Mouse (Mus musculus) megakaryocyte, embryonic 14.5 days (primary cell): ENCODE data around the gene Chmp2a. TPM values are rescaled to one million over a fixed set of nuclear protein-coding genes. Genes with fewer than 3 reads are reported as not detected.

Experiments used
- H3K27me3 ChIP-seq: replicated peaks from 2 replicates; pipeline ENCODE3; 2012; ENCODE audit warnings: inconsistent platforms
- H3K36me3 ChIP-seq: replicated peaks from 2 replicates; pipeline ENCODE3; 2012; ENCODE audit warnings: low read length, inconsistent platforms, mixed read lengths
- H3K4me1 ChIP-seq: 2 replicates; pipeline ENCODE4 v1.6.1; 2012; ENCODE audit warnings: inconsistent platforms
- H3K4me3 ChIP-seq: replicated peaks from 2 replicates; pipeline ENCODE3; 2012; ENCODE audit warnings: moderate library complexity, mild to moderate bottlenecking, inconsistent platforms
- H3K9me3 ChIP-seq: 2 replicates; pipeline ENCODE4 v1.6.1; 2012; ENCODE audit warnings: inconsistent platforms
- FLI1 ChIP-seq: IDR thresholded peaks from 2 replicates; pipeline ENCODE4 v1.6.1; 2012; ENCODE audit warnings: low read length, inconsistent platforms, mixed read lengths
- GATA1 ChIP-seq: IDR thresholded peaks from 3 replicates; pipeline ENCODE4 v1.6.1; 2012; ENCODE audit warnings: mixed read lengths, low read length, inconsistent platforms, borderline replicate concordance
- polyA plus RNA-seq: library from polyadenylated mRNA; stranded (reverse); fragments of >175 nt; gene quantifications from 2 replicates; pipeline ENCODE4 v1.2.3, GENCODE M21; 2012; ENCODE audit warnings: low replicate concordance; ENCODE audit not compliant: insufficient read depth

Chmp2a gene
- polyA plus RNA-seq, 1 experiment, result 592 TPM

DNA sequence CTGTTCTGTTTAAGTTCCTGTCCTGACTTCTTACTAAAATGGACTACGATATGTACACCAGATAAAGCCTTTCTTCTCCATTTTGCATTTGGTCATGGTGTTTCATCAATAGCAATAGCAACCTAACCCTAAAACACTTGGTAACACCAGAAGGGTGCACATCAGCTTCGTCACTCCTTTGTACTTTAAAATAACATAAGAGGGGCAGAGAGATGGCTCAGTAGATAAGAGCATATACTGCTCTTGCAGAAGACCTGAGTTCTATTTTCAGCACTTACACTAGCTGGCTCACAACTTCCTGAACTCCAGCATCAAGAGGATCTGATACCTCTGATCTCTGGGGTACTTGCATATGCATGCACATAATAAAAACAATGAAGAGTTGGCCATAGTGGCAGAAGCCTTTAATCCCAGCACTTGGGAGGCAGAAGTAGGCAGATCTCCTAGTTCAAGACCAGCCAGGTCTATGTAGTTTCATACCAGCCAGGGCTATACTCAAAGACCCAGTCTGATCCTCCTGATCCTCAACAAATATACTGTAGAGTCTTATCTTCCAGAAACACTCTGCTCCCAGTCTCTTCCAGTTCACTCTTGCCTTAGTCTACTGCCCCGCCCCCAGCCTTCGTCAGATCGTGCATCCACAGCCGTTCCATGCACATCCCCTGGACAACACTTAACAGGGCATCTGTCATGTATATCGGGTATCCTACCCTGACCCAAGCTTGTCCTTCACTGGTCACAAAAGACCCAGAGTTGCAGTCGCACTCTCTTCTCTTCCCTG lies 47.0 kb downstream of the Chmp2a start:
- Histone ChIP-seq H3K9me3 (no peaks in the 10 kb centered on the region), H3K4me3 (no peak overlapping the region), H3K27me3 (peaks cover 5% of the 10 kb centered on the region), H3K4me1 (peaks cover 11% of the 10 kb centered on the region), H3K36me3 (peaks cover 6% of the 10 kb centered on the region)
- TF ChIP-seq GATA1 (no peak), FLI1 (no peak)

DNA sequence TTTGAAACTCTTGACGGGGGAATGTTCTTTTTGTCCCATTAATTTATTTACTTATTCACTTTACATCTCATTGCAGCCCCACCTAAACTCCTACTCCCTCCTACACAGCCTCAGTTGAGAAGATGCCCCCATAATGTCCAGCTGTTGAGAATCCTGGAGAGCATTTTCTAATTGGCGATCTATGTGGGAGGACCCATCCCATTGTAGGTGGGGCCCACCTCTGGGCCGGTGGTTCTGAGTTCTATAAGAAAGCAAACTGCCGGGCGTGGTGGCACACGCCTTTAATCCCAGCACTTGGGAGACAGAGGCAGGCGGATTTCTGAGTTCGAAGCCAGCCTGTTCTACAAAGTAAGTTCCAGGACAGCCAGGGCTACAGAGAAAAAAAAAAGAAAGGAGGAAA lies 47.7 kb downstream of the Chmp2a start:
- TF ChIP-seq FLI1, result no peak
- TF ChIP-seq GATA1, result no peak
- Histone ChIP-seq H3K4me1 (peaks cover 11% of the 10 kb centered on the region), H3K36me3 (peaks cover 13% of the 10 kb centered on the region), H3K9me3 (no peaks in the 10 kb centered on the region), H3K4me3 (no peak overlapping the region), H3K27me3 (peaks cover 5% of the 10 kb centered on the region)

DNA sequence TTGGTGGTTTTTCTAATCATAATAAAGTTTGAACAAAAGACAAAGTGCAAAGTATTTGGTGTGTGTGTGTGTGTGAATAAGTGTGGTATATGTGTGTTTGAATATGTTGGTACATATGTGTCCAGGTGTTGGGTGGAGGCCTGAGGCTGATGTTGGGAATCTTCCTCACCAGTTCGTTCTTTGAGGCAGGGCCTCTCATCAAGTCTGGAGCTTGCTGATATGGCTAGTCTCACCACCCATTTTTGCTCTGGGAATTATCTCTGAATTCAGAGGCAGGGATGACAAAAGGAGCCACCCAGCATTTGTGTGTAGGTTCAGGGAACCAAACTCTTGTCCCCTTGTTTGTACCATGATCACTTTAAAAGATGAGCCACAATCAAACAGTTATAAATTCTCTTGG lies 48.9 kb downstream of the Chmp2a start:
- Histone ChIP-seq H3K27me3 (peaks cover 1% of the 10 kb centered on the region), H3K9me3 (no peaks in the 10 kb centered on the region), H3K36me3 (peaks cover 18% of the 10 kb centered on the region), H3K4me3 (no peak overlapping the region), H3K4me1 (peaks cover 11% of the 10 kb centered on the region)
- no peak for TF ChIP-seq FLI1
- TF ChIP-seq GATA1, result no peak

Other genes starting within 250 kb of the Chmp2a start
- not detected in 2 replicates for gene Zscan18, start 231.2 kb downstream of the Chmp2a start, polyA plus RNA-seq
- not detected in 2 replicates for gene Zfp329, start 215.9 kb downstream of the Chmp2a start, polyA plus RNA-seq
- gene Zfp110, start 200.0 kb downstream of the Chmp2a start, polyA plus RNA-seq, result 0.65 TPM in 1 of 2 replicates, not detected in the other
- gene Zfp128, start 153.6 kb downstream of the Chmp2a start, polyA plus RNA-seq, result 0.25 TPM in 1 of 2 replicates, not detected in the other
- gene Zscan22, start 137.0 kb downstream of the Chmp2a start, polyA plus RNA-seq, result 1.4 and 1.5 TPM in 2 replicates
- 434 and 3,041 TPM in 2 replicates for gene Rps5, start 112.5 kb downstream of the Chmp2a start, polyA plus RNA-seq
- gene Rnf225, start 107.4 kb downstream of the Chmp2a start, polyA plus RNA-seq, result 1.5 and 2.4 TPM in 2 replicates
- 1.9 and 2.1 TPM in 2 replicates for gene Zfp324, start 69.0 kb downstream of the Chmp2a start, polyA plus RNA-seq
- 1.7 and 3.2 TPM in 2 replicates for gene Zfp446, start 57.0 kb downstream of the Chmp2a start, polyA plus RNA-seq
- not detected in 2 replicates for gene Slc27a5, start 36.6 kb downstream of the Chmp2a start, polyA plus RNA-seq
- gene Trim28, start 35.7 kb downstream of the Chmp2a start, polyA plus RNA-seq, result 55.5 and 236 TPM in 2 replicates
- 52.8 and 179 TPM in 2 replicates for gene Zbtb45, start 24.8 kb downstream of the Chmp2a start, polyA plus RNA-seq
- 283 and 366 TPM in 2 replicates for gene Ube2m, start 3.5 kb upstream of the Chmp2a start, polyA plus RNA-seq
- gene Mzf1, start 20.0 kb upstream of the Chmp2a start, polyA plus RNA-seq, result 1.6 and 6.1 TPM in 2 replicates
- gene Vmn1r85, start 60.4 kb upstream of the Chmp2a start, polyA plus RNA-seq, result 0.26 TPM in 1 of 2 replicates, not detected in the other
- not detected in 2 replicates for gene Vmn1r86, start 85.1 kb upstream of the Chmp2a start, polyA plus RNA-seq
- not detected in 2 replicates for gene Vmn1r87, start 105.3 kb upstream of the Chmp2a start, polyA plus RNA-seq
- 0.10 and 0.18 TPM in 2 replicates for gene Vmn1r88, start 124.8 kb upstream of the Chmp2a start, polyA plus RNA-seq
- gene Vmn1r89, start 178.2 kb upstream of the Chmp2a start, polyA plus RNA-seq, result 0.02 TPM in 1 of 2 replicates, not detected in the other
- 17.7 and 19.6 TPM in 2 replicates for gene Lig1, start 242.5 kb upstream of the Chmp2a start, polyA plus RNA-seq
- 1.1 TPM in 1 of 2 replicates, not detected in the other for gene Zswim9, start 243.9 kb upstream of the Chmp2a start, polyA plus RNA-seq